Mouse (Mus musculus) intestine, embryonic 15.5 days (tissue): Measurements from ENCODE around the gene Metap1. TPM values are rescaled to one million over a fixed set of nuclear protein-coding genes. Genes with fewer than 3 reads are reported as not detected.

ENCODE experiments used
- ATAC-seq: fragments of 200-750 bp; cut with Nextera tagmentation; 2 replicates; pipeline ENCODE4 v1.8.0; 2017; ENCODE audit warnings: moderate TSS enrichment, moderate library complexity
- H3K27ac ChIP-seq: fragments of 300-500 bp; sonication (generic); 2 replicates; pipeline ENCODE4 v1.5.1; 2015; ENCODE audit warnings: mild to moderate bottlenecking, inconsistent platforms
- H3K27me3 ChIP-seq: fragments of 300-500 bp; sonication (generic); replicated peaks from 2 replicates; pipeline ENCODE4 v1.6.1; 2015; ENCODE audit warnings: inconsistent platforms
- H3K36me3 ChIP-seq: fragments of 300-500 bp; sonication (generic); 2 replicates; pipeline ENCODE4 v1.6.1; 2015; ENCODE audit warnings: inconsistent platforms
- H3K4me1 ChIP-seq: fragments of 300-500 bp; sonication (generic); replicated peaks from 2 replicates; pipeline ENCODE4 v1.6.1; 2015; ENCODE audit warnings: inconsistent platforms
- H3K4me2 ChIP-seq: fragments of 300-500 bp; sonication (generic); replicated peaks from 2 replicates; pipeline ENCODE4 v1.6.1; 2015; ENCODE audit warnings: mild to moderate bottlenecking, inconsistent platforms
- H3K4me3 ChIP-seq: fragments of 300-500 bp; sonication (generic); replicated peaks from 2 replicates; pipeline ENCODE4 v1.5.1; 2015; ENCODE audit warnings: inconsistent platforms
- H3K9ac ChIP-seq: fragments of 300-500 bp; sonication (generic); 2 replicates; pipeline ENCODE4 v1.6.1; 2015; ENCODE audit warnings: inconsistent platforms
- H3K9me3 ChIP-seq: fragments of 300-500 bp; sonication (generic); 2 replicates; pipeline ENCODE4 v1.6.1; 2016; ENCODE audit warnings: inconsistent platforms
- WGBS: fragments of 180-500 bp; shearing (Covaris S2); methylation state at CpG from one replicate; pipeline ENCODE4 v1.1.7; 2015; 5-methylcytosine and 5-hydroxymethylcytosine counted together
- polyA plus RNA-seq: library from polyadenylated mRNA; unstranded; fragments of >200 nt; fragmentation: Nextera tagmentation; extraction: Ambion mirVana; gene quantifications from 2 replicates; pipeline ENCODE4 v1.2.1, GENCODE M21; 2015

Gene Metap1
- polyA plus RNA-seq, 1 experiment from 2014 or later, result 48.4 TPM

DNA sequence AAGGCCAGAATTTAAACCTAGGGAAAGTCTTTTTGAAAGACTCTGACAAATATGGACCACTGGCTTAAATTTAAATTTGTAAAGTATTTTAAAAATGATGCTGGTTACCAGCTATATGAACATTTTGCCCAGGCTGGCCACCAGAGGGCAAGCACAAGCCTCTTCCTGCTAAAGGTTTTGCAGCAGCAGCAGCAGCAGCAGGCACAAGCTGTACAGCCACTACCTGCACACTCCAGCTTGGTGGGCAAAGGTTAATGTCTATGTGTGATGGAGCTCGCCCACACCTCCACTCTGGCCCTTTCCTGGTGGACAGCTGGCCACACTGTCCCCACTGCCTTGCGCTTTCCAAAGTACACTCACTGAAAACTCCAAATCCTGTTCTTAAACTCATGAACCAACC is 26.2 kb downstream of the Metap1 start:
- no peaks in the 10 kb centered on the region for H3K9me3 ChIP-seq
- peaks cover 33% of the 10 kb centered on the region for H3K36me3 ChIP-seq
- H3K4me2 ChIP-seq, result no peak overlapping the region
- no peak overlapping the region for H3K27ac ChIP-seq
- WGBS, result 74% methylated on average over 2 of the region's 2 CpGs
- H3K4me3 ChIP-seq, result no peak overlapping the region
- no peaks in the 10 kb centered on the region for H3K4me1 ChIP-seq
- peak; percentile 78 for ATAC-seq
- no peak overlapping the region for H3K9ac ChIP-seq
- H3K27me3 ChIP-seq, result no peaks in the 10 kb centered on the region

DNA sequence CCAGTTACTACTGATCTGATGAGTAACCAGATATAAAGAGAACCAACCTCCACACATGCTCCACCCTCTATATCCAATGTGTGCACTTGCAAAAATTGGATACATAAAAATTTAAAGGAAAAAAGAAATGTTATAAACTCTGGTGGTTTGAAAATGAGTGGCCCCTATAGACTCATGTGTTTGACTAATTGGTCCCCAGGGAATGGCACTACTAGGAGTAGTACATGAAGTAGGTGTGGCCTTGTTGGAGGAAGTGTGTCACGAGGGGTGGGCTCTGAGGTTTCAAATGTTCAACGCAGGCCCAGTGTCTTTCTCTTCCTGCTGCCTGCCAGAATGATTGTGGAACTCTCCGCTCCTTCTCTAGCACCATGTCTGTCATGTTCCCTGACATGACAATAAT is 27.5 kb downstream of the Metap1 start:
- H3K9ac ChIP-seq, result no peak overlapping the region
- H3K4me1 ChIP-seq, result no peaks in the 10 kb centered on the region
- H3K36me3 ChIP-seq, result peaks cover 32% of the 10 kb centered on the region
- WGBS, result 92% methylated on average over 3 of the region's 3 CpGs
- no peak overlapping the region for H3K27ac ChIP-seq
- no peaks in the 10 kb centered on the region for H3K27me3 ChIP-seq
- no peak for ATAC-seq
- H3K9me3 ChIP-seq, result no peaks in the 10 kb centered on the region
- H3K4me2 ChIP-seq, result no peak overlapping the region
- H3K4me3 ChIP-seq, result no peak overlapping the region

DNA sequence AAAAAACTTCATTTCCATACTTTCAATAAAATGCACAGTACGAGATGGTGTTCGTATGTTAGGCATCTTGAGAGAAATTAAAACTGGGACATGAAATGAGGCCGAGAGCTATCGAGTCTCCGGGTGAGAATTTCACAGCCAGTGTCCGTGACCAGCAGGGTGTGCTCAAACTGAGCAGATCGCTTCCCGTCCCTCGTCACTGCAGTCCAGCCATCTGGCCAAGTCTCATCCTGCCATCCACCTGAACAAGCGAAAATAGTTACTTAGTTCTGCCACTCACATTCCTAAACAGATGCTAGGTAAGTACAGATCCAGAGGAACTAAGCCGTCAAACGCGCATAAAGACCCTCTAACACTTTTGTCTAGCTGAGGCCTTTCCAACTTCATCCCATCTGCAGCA is 29.1 kb downstream of the Metap1 start:
- Histone ChIP-seq H3K36me3 (peaks cover 38% of the 10 kb centered on the region), H3K9me3 (no peaks in the 10 kb centered on the region), H3K9ac (no peak overlapping the region), H3K4me1 (no peaks in the 10 kb centered on the region), H3K27ac (no peak overlapping the region), H3K27me3 (no peaks in the 10 kb centered on the region), H3K4me2 (no peak overlapping the region), H3K4me3 (no peak overlapping the region)
- WGBS, result 85% methylated on average over 13 of the region's 13 CpGs
- no peak for ATAC-seq

DNA sequence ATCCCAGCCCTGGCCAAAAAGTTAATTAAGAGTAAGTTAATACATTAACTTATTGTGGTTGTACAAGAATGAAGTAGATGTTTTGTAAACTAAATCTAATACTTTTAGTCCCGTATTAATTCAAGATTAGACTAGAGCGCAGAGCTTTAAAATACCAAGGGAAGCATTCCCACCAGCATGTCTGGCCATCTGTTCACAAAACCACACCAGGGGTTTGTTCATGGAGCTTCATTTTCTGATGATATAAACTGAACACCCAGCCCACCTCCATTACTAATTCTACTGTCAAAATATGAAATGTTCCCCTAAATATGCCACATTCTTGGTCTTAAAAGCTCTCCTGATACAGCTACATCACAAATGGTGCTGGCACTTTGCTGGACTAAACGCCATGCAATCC is 30.9 kb downstream of the Metap1 start:
- no peaks in the 10 kb centered on the region for H3K27me3 ChIP-seq
- no peak overlapping the region for H3K4me3 ChIP-seq
- no peak overlapping the region for H3K4me2 ChIP-seq
- H3K27ac ChIP-seq, result no peak overlapping the region
- 97% methylated on average over 3 of the region's 3 CpGs for WGBS
- H3K9me3 ChIP-seq, result no peaks in the 10 kb centered on the region
- no peaks in the 10 kb centered on the region for H3K4me1 ChIP-seq
- H3K36me3 ChIP-seq, result peaks cover 31% of the 10 kb centered on the region
- no peak for ATAC-seq
- no peak overlapping the region for H3K9ac ChIP-seq

DNA sequence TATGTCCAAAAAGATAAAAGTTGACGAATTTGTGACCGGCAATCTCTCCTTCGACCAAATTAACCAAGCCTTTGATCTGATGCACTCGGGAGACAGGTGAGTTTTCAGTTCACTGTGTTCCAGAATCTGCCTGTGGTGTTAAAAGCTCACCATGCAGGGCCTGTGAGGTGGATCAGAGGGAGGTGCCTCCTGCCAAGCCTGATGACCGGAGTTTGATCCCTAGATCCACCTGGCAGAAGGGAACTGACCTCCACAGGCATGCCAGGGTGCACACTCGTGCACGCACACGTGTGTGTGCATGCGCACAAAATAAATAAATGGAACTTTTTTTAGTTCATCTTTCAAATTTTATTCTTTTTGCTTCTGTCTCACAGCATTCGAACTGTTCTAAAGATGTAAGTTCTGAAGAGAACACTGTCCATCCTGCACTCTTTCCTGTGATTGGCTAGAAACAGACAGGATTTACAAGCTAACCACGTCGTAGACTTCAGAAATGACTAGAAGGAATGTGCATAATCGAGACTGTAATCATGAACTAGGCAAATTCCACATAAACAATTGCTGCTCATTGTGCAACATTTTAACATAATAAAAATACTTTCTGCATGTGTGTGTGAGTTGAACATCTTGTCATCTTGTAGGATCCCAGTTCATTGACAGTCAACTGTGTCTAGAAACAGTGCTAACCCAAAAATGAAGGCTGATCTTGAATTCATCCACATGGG is 34.4 kb downstream of the Metap1 start:
- no peak overlapping the region for H3K9ac ChIP-seq
- ATAC-seq, result no peak
- peaks cover 39% of the 10 kb centered on the region for H3K36me3 ChIP-seq
- WGBS, result 89% methylated on average over 13 of the region's 13 CpGs
- H3K4me1 ChIP-seq, result no peaks in the 10 kb centered on the region
- no peaks in the 10 kb centered on the region for H3K27me3 ChIP-seq
- H3K9me3 ChIP-seq, result no peaks in the 10 kb centered on the region
- H3K4me3 ChIP-seq, result no peak overlapping the region
- H3K27ac ChIP-seq, result no peak overlapping the region
- no peak overlapping the region for H3K4me2 ChIP-seq

DNA sequence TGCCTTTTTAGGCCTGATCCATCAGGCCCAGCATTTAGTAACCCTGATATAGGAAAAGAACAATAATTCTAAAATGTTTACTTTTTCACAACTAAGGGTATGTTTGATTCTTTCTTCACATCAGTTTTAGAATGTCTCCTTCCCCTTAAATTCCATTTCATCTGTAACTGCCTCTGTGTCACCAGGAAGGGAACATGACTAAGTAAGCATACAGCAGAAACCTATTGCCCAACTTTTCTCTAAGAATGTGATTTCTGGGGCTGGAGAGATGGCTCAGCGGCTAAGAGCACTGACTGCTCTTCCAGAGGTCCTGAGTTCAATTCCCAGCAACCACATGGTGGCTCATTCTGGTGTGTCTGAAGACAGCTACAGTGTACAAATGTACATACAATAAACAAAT is 35.1 kb downstream of the Metap1 start:
- ATAC-seq, result no peak
- H3K27me3 ChIP-seq, result no peaks in the 10 kb centered on the region
- no peak overlapping the region for H3K9ac ChIP-seq
- H3K9me3 ChIP-seq, result no peaks in the 10 kb centered on the region
- no peak overlapping the region for H3K4me3 ChIP-seq
- WGBS, result 92% methylated on average over 1 of the region's 1 CpGs
- H3K36me3 ChIP-seq, result peaks cover 34% of the 10 kb centered on the region
- H3K4me2 ChIP-seq, result no peak overlapping the region
- no peak overlapping the region for H3K27ac ChIP-seq
- H3K4me1 ChIP-seq, result no peaks in the 10 kb centered on the region

DNA sequence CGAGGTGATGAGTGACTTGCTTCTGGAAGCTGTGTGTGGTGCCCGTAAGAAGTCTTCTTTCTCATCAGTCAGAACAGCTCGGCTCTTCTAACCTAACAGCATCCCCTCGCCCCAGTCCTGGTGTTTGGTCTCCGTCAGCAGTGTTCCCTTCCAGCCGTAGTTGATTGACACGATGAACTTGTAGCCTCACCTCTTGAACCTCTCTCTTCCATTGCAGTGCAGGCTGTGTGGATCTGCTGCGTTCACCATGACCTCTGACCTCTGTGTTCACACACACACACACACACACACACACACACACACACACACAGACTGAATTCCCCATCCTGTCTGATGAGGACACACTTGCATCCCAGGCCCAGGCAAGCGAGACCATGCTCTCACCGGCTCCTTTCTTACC is 37.1 kb downstream of the Metap1 start:
- Histone ChIP-seq H3K27ac (no peak overlapping the region), H3K4me2 (no peak overlapping the region), H3K9ac (no peak overlapping the region), H3K4me3 (no peak overlapping the region), H3K27me3 (no peaks in the 10 kb centered on the region), H3K9me3 (no peaks in the 10 kb centered on the region), H3K4me1 (no peaks in the 10 kb centered on the region), H3K36me3 (peaks cover 35% of the 10 kb centered on the region)
- ATAC-seq, result no peak
- WGBS, result 81% methylated on average over 10 of the region's 10 CpGs

DNA sequence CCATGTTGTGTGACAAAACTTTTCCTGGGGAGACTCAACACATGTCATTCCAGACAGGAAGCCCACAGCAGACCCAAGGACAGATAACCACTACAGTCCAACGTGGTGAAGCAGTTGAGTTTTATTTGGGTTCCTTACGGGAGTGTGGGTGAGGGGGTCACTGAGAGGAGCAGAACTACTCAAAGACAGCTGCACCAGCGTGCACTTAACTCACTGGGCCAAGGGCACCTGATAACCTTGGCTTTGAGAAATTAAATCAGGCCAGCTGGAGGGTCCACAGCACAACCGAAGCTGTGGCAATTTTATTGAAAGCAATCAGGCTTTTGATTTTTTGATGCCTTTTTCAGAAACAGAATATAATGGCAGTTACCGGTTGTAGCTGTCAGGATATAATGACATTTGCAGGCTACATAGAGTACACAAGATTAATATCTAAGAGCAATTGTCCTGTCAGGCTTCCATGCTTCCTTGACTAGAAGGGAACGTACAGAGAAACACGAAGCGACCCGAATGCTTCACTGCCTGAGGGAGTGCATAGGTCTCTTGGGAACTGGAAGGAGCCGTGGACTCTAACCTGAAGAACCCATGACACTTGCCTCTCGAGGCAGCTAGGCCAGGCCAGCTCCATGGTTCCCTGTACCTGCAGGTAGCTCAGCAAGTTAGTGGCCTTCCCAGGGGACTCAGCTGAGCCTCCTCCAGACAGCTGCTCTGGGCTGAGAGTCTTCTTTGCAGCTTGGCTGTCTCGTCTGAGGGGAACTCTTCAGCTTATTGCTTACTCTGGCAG is 41.0 kb downstream of the Metap1 start:
- Histone ChIP-seq H3K9me3 (no peaks in the 10 kb centered on the region), H3K27ac (no peak overlapping the region), H3K4me1 (peaks cover 4% of the 10 kb centered on the region), H3K9ac (no peak overlapping the region), H3K4me2 (no peak overlapping the region), H3K4me3 (no peak overlapping the region), H3K36me3 (peaks cover 28% of the 10 kb centered on the region), H3K27me3 (no peaks in the 10 kb centered on the region)
- WGBS, result 75% methylated on average over 12 of the region's 12 CpGs
- no peak for ATAC-seq

DNA sequence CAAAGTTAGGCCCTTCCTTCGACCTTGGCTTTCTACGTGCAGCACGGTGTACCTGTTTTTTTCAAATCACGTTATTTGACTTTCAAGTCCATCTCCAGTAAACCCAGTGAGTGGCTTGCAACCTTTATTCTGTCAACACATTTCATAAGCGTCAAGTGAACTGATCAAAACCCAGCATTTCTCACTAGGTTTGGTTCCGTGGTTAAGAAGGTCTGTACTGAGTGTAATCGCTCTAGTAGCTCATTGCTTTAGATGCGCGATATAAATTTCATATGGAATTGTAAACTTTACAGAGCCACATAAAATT is 45.9 kb downstream of the Metap1 start:
- no peaks in the 10 kb centered on the region for H3K9me3 ChIP-seq
- 3% methylated on average over 9 of the region's 9 CpGs for WGBS
- peak overlapping the region; percentile 92 for H3K4me2 ChIP-seq
- no peak for ATAC-seq
- peak overlapping the region; percentile 96 for H3K9ac ChIP-seq
- H3K27me3 ChIP-seq, result no peaks in the 10 kb centered on the region
- peak overlapping the region; percentile 88 for H3K27ac ChIP-seq
- H3K4me3 ChIP-seq, result peak overlapping the region; percentile 82
- H3K4me1 ChIP-seq, result peaks cover 8% of the 10 kb centered on the region
- peaks cover 6% of the 10 kb centered on the region for H3K36me3 ChIP-seq

DNA sequence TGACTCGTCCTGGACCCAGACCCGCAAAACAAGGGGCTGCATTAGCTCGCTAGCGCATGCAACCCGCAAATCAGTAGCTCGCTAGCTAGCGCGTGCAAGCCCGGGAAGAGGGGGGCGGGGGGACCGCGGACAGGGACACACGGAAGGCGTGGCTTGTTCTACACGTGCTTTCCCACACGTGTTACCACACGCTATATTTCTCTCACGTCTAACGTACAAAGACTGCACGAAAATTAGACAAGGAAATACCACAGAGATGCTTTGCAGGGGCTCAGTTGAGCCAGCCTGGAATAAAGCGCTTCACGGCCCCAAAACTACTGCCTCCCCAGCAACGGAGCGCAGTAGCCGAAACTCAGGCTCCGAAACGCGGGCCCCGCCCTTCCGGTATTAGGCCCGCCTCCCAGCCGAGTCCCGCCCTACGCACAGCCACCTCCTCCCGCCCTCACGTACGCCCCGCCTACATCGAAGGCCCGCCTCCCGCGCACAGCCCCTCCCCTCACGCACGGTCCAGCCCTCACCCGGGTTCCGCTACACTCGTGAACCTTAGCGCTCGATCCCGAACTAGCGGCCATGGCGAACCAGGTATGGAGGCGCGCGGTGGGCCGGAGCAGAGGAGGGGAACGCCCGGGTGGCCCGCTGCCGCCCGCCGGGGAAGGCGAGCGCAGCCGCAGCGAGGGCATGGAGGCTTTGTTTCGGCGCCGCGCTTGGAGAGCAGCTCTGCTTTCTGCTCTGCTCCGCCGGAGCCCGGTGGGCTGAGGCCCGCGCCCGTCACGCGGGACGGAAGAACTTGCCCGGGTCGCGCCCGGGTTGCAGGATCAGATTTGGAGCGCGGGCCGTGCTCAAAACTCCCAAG is 46.5 kb downstream of the Metap1 start, which contains the start of gene Adh5:
Gene Adh5 (plus strand): TSS at position 482 of the 853 bp plus-strand sequence.
- H3K4me2 ChIP-seq, result peak within 1 kb of the TSS; percentile 92
- H3K9ac ChIP-seq, result peak within 1 kb of the TSS; percentile 96
- peak within 1 kb of the TSS; percentile 82 for H3K4me3 ChIP-seq
- peaks cover 8% of the 10 kb centered on the region for H3K4me1 ChIP-seq
- H3K36me3 ChIP-seq, result no peaks in the 10 kb centered on the region
- no peaks in the 10 kb centered on the region for H3K9me3 ChIP-seq
- under 1% methylated on average over 86 of the region's 86 CpGs for WGBS
- H3K27me3 ChIP-seq, result no peaks in the 10 kb centered on the region
- peak; percentile 99 for ATAC-seq
- H3K27ac ChIP-seq, result peak within 1 kb of the TSS; percentile 88

DNA sequence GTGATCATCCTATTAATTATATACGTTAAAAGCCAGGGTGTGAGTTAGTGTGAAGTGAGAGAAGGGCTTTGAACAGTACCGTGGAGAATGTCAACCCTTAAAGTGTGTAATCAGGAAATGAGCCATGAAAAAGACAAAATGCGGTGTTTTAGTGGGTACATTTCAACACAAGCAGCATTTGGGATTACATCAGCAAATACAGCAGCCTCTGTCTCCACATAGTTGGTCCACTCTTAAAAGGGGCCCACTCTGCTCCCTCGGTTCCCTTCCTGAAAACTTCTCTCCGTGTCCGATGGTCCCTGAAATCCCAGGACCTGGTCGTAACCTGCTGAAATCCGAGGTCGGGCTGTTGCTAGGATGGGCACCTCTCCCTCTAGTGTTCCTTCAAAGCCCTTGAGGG is 47.1 kb downstream of the Metap1 start:
- no peaks in the 10 kb centered on the region for H3K27me3 ChIP-seq
- peak overlapping the region; percentile 96 for H3K9ac ChIP-seq
- peaks cover 8% of the 10 kb centered on the region for H3K4me1 ChIP-seq
- no peaks in the 10 kb centered on the region for H3K36me3 ChIP-seq
- peak overlapping the region; percentile 83 for H3K27ac ChIP-seq
- 3% methylated on average over 9 of the region's 9 CpGs for WGBS
- peak overlapping the region; percentile 92 for H3K4me2 ChIP-seq
- H3K4me3 ChIP-seq, result peak overlapping the region; percentile 82
- no peaks in the 10 kb centered on the region for H3K9me3 ChIP-seq
- no peak for ATAC-seq

DNA sequence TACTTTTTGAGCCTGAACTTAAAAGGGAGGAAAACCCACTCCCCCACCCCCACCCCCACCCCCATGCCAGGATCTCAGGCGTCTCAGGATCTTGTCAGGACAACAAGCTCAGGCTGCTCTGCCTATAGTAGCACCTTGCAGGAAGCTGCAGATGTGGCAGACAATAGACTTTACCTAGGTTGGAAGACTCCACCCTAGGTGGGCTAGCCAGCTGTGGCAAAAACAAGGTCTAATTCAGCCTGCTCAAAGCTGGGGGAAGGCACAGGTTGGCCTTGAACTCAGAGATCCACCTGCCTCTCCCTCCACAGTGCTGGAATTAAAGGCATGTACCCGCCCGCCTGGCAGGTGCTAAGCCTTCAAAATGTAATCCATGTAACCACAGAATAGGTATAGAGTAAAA is 50.6 kb downstream of the Metap1 start:
- H3K27me3 ChIP-seq, result no peaks in the 10 kb centered on the region
- H3K36me3 ChIP-seq, result no peaks in the 10 kb centered on the region
- no peak overlapping the region for H3K27ac ChIP-seq
- H3K4me1 ChIP-seq, result 0 out of 2 replicates have a peak, but pooled peaks cover 4% of the 10 kb centered on the region
- H3K4me3 ChIP-seq, result no peak overlapping the region
- ATAC-seq, result no peak
- H3K4me2 ChIP-seq, result no peak overlapping the region
- WGBS, result 70% methylated on average over 3 of the region's 3 CpGs
- H3K9ac ChIP-seq, result no peak overlapping the region
- H3K9me3 ChIP-seq, result no peaks in the 10 kb centered on the region
